Mouse (Mus musculus): Measurements from ENCODE around the gene Rad51d.
"Not testable (repeated sequence)": the region's sequence is repeated elsewhere in the genome, so short reads cannot be mapped to it uniquely, and the experiment has no call there.

Rad51d gene

GRCm38 (mm10) chr11:82890342-82890762 is at the start of gene Rad51d:
Gene Rad51d (minus strand): TSS chr11:82890614.
- DNase-seq (ENCODE audit: low spot score), result peak; percentile 87

GRCm38 (mm10) chr11:82933186-82933585 is 42.8 kb upstream of the Rad51d start:
- no peak for DNase-seq (ENCODE audit: low spot score)

DNA sequence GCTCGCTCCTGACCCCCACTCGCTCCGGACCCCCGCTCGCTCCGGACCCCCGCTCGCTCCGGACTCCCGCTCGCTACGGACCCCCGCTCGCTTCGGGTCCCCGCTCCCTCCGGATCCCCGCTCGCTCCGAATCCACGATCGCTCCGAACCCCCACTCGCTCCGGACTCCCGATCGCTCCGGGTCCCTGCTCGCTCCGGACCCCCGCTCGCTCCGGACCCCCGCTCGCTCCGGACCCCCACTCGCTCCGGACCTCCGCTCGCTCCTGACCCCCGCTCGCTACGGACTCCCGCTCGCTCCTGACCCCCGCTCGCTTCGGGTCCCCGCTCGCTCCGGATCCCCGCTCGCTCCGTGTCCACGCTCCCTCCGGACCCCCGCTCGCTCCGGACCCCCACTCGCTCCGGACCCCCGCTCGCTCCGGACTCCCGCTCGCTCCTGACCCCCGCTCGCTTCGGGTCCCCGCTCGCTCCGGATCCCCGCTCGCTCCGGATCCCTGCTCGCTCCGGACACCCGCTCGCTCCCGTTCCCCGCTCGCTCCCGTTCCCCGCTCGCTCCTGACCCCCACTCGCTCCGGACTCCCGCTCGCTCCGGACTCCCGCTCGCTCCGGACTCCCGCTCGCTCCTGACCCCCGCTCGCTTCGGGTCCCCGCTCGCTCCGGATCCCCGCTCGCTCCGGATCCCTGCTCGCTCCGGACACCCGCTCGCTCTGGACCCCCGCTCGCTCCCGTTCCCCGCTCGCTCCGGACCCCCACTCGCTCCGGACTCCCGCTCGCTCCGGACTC is 41.4 kb upstream of the Rad51d start:
- not testable (repeated sequence) for DNase-seq (ENCODE audit: low spot score)

GRCm38 (mm10) chr11:82931161-82931560 is 40.7 kb upstream of the Rad51d start:
- DNase-seq (ENCODE audit: low spot score), result not testable (repeated sequence)

GRCm38 (mm10) chr11:82930391-82930955 is 40.1 kb upstream of the Rad51d start:
- not testable (repeated sequence) for DNase-seq (ENCODE audit: low spot score)

DNA sequence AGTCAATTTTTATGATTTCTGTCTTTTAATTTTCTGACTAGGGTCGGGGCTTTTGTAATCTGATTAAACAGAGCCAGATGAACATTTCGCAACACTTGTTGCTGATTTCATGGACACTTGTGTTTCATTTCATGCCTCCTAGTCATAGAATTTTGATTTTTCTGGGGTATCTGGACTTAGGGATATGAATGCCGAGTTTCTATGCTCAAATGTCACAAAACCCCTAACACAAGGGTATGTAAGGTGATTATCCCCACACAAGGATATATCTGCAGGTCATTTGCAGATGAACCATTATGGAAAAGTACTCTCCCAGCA is 39.2 kb upstream of the Rad51d start:
- DNase-seq (ENCODE audit: low spot score), result no peak

DNA sequence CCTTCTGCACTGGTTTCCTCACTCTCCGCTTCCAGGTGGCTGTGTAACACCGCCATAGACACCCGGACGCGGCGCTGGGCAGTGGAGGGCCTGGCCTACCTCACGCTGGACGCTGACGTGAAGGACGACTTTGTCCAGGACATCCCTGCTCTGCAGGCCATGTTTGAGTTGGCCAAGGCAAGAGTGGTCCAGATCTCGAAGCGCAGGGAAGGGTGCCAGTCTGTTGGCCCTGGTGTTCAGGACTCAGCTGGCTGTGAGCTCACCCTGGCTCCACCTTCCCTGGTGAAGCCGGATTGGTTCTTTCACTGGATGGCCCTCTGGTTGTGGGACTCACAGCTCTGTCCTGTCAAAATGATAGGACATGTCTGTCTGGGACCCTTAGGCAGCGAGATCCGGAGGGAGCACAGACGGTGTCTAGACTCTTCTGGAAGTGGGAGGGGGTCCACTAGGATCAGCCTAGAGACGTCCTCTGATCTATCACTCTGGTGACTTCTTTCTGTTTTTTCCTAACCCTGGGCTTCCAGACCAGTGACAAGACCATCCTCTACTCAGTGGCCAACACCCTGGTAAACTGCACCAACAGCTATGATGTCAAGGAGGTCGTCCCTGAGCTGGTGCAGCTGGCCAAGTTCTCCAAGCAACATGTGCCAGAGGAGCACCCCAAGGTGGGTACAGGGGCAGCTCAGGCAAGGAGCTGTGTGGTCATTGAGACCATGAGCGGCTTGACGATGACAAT is 38.7 kb upstream of the Rad51d start:
- no peak for DNase-seq (ENCODE audit: low spot score)

- not testable (repeated sequence) for DNase-seq (ENCODE audit: low spot score)
These were observed 33.5 kb upstream of the Rad51d start for GRCm38 (mm10) chr11:82923910-82924309.

DNA sequence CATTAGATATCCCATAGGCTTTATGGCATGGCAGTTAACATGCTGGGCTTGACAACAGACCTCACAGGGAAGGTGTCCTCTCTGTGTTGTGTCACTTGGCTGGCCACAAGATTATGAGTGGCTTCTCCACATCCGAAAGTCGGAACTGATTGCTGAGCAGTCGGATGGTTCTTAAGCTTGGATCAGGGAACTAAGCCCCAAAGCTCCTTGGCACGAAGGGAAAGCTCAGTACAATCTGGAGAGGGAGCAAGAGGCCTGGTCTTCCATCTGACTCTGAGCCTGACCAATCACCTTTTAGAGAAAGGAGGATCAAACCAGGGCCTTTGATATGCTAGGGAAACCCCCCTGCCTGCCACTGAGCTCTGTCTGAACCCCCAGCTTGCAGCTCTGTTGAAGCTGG is 31.3 kb upstream of the Rad51d start:
- DNase-seq (ENCODE audit: low spot score), result no peak

DNA sequence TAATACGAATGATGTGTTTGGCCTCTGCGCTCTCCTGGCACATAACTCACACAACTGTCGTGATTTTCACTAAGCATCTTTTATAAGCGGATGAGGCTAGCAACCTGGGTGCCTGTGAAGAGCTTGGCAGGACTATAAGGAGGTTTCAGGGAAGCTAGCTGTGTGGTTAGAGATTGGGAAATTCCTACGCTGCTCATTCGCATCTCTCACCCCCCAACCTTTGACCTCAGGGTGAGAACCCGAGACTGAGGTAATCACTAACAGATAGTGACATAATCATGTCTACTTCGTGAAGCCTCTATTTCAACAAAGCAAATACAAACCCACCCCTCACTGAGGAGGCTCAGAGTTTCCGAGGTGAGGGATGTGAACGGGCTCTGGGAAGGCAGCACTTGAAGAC is 30.4 kb upstream of the Rad51d start:
- no peak for DNase-seq (ENCODE audit: low spot score)

- peak; percentile 11 for DNase-seq (ENCODE audit: low spot score)
These were observed 24.4 kb upstream of the Rad51d start for GRCm38 (mm10) chr11:82914711-82915352.

DNA sequence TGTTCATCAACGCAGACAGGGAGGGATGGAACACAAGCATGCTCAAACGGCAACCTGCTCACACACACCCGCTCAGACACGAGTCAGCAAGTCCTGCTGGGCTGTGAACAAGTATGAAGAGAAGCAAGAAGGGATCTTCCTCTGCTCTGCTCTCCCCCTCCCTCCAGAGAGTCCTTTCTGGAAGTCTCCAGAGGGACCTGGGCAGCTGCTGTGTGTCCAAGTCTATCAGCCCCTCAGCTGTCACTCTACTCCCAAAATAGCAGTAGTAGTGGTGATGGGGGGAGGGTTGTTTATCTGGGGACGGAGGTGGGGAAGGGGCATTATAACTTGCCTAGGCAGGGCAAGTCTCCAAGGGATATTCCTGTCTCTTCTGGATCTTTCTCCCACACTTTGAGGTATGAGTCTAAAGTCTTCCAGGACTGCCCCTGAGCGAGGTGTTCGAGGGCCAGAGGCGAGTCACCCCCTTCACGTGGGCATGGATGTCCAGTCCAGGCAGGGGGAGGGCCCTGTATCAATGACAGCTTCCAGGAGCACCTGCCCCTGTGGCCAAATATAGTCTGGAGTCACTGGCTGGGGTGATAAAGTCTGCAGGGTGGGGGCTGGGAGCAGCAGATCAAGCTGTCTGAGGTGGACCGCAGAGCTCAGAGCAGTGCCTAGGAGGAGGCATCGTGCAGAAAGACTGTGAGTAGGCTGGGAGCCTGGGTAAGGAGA is 20.4 kb upstream of the Rad51d start:
- DNase-seq (ENCODE audit: low spot score), result no peak

GRCm38 (mm10) chr11:82910250-82910649 is 19.8 kb upstream of the Rad51d start, which contains the start of gene Unc45b:
Gene Unc45b (plus strand): TSS chr11:82910550.
- DNase-seq (ENCODE audit: low spot score), result no peak

DNA sequence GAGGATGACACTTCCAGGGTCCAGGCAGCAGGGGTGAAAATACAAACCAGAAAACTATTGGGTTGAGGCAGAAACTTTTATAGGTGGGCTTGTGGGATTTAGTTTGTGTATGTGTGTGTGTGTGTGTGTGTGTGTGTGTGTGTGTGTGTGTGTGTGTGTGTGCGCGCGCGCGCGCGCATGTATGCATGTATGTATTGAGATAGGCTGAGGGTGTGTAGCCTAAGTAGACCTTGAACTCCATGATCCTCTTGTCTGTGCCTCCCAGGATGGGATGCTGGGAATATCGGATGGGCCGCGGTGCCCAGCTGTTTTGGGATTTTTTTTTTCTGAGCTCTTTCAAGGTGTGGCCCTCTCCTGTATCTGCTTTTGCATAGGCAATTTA is 18.2 kb upstream of the Rad51d start:
- no peak for DNase-seq (ENCODE audit: low spot score)

DNA sequence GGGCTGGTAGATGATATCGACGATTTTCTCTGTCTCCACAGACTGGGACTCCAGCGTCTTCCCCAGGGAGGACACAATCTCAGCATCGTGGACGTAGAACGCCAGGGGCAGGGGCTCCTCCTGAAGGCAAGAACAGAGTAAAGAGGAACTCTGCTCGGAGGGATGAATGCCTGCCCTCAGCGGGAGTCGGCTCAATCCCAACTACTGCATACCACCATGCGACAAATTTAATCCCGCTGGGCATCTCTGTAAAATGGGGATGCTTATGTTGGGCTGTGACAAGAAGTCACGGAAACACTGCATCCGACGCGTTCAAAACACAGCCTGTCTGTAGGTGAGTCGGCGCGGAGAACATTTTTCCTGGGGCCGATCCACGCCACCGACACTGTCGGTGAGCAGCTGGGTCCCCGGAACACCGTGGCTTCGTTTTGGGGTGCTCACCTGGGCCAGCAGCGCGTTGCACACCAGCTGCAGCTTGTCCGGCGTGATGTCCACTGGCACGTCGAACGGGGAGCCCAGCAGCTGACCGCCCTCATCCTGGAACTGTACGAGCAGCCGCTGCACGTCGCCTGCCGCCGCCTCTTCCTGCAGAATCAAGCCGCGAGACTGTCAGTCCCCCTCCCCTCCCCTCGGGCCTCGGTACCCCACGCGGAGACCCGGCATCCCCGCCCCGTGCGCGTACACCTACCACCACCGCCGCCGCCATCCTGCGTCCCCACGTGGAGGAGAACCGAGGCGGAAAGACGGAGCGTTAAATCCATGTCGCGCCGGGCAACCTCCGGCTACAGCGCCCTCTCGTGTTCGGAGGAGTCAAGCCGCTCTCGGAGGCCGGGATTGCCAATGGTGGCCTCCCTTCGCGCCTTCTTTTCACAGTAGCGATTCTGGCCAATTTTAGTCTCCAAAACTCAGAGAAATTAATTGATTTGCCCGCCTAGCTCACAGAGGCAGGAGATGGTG is 17.5 kb upstream of the Rad51d start, which contains the start of gene Nle1:
TSS of gene Nle1 (minus strand) at position 761 of the 957 bp plus-strand sequence.
- DNase-seq (ENCODE audit: low spot score), result peak; percentile 78

GRCm38 (mm10) chr11:82905816-82906215 is 15.4 kb upstream of the Rad51d start:
- no peak for DNase-seq (ENCODE audit: low spot score)

GRCm38 (mm10) chr11:82904952-82905351 is 14.5 kb upstream of the Rad51d start:
- DNase-seq (ENCODE audit: low spot score), result no peak

GRCm38 (mm10) chr11:82901606-82902310 is 11.3 kb upstream of the Rad51d start:
- DNase-seq (ENCODE audit: low spot score), result no peak

DNA sequence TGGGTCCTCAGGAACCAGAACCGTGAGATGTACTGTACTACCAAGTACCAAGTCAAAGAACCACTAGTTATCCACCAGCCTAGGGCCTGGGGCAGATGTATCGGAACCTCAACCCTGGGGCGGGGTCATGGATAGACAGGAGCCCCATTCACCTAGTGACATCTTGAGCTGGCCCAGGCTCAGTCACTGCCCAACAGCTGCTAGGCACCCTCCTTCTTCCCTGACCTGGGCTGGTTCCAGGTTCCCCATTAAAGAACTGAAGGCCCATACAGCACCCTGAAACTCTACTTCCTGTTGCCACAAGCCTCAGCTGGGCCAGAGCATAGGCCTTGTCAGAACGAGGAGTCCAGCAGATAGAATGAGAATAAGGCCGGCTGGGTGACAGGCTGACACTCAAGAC is 9.3 kb upstream of the Rad51d start:
- no peak for DNase-seq (ENCODE audit: low spot score)

DNA sequence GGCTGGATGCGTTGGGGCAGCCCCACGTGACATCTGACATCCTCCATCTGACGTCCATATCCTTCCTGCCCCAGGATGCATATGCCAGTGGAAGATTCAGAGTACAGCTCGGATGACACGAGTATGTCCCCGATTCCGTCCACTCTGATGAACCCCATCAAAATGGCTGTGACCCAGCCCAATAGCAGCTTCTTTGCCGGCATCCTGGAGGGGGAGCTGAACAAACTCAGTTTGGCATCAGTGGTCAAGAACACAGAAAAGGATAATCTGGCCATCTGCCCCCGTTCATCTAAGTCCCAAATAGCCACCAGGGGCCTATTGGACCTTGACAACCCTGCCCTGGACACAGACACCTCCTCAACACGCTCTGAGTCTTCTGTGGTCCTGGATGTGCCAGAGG is 7.1 kb upstream of the Rad51d start:
- no peak for DNase-seq (ENCODE audit: low spot score)

Data from left cerebral cortex, adult 11 months (tissue).